Mouse (Mus musculus) CH12.LX (cell line): ENCODE measurements around the gene Pla2g2c. TPM values are rescaled to one million over a fixed set of nuclear protein-coding genes. Genes with fewer than 3 reads are reported as not detected.

Experiments used
- DNase-seq: peaks from one replicate; pipeline ENCODE4 v3.0.0-alpha.2; 2013; ENCODE audit errors: extremely low read depth
- H3K27ac ChIP-seq: 2 replicates; pipeline ENCODE4 v1.5.1; 2012; ENCODE audit warnings: low read depth, mild to moderate bottlenecking, control low read depth, moderate library complexity; ENCODE audit not compliant: insufficient read depth
- H3K27me3 ChIP-seq: replicated peaks from 2 replicates; pipeline ENCODE3; 2012; ENCODE audit warnings: inconsistent platforms
- H3K36me3 ChIP-seq, 2 experiments: replicated peaks in 1 of 2; 2 replicates each; pipeline versions ENCODE3 to v1.6.1; 2012; ENCODE audit warnings: inconsistent platforms in 1 of 2, low read length in 1 of 2, mild to moderate bottlenecking in 1 of 2, mixed read lengths in 1 of 2, moderate library complexity in 1 of 2; ENCODE audit not compliant: control insufficient read depth in 1 of 2, insufficient read depth in 1 of 2
- H3K4me1 ChIP-seq, 2 experiments: 2 replicates each; pipeline ENCODE4 v1.6.1; 2012; ENCODE audit warnings: inconsistent platforms in 1 of 2, moderate library complexity in 1 of 2; ENCODE audit not compliant: insufficient read depth in 2 of 2, control insufficient read depth in 1 of 2
- H3K4me2 ChIP-seq: 2 replicates; pipeline ENCODE4 v1.6.1; 2012; ENCODE audit warnings: low read depth, mild to moderate bottlenecking, control low read depth; ENCODE audit not compliant: poor library complexity, insufficient read depth, severe bottlenecking
- H3K4me3 ChIP-seq, 3 experiments: fragments of 150-350 bp in 1 of 3; sonication (generic) in 1 of 3; replicated peaks in 1 of 3; 2 replicates each; pipeline versions ENCODE3 to v1.5.1; 2011 to 2012; ENCODE audit warnings: low read depth in 2 of 3, low read length in 2 of 3, mild to moderate bottlenecking in 2 of 3, moderate library complexity in 2 of 3, control low read depth in 1 of 3, improper control_type of control experiment in 1 of 3, inconsistent platforms in 1 of 3, mixed read lengths in 1 of 3; ENCODE audit not compliant: poor library complexity in 1 of 3
- H3K79me2 ChIP-seq: replicated peaks from 2 replicates; pipeline ENCODE4 v1.6.1; 2012; ENCODE audit warnings: mild to moderate bottlenecking, moderate library complexity; ENCODE audit not compliant: control insufficient read depth, poor library complexity, insufficient read depth, severe bottlenecking; ENCODE audit errors: extremely low read depth
- H3K9ac ChIP-seq: 2 replicates; pipeline ENCODE4 v1.6.1; 2012; ENCODE audit warnings: low read depth, mild to moderate bottlenecking, control low read depth, moderate library complexity; ENCODE audit not compliant: insufficient read depth
- H3K9me3 ChIP-seq: replicated peaks from 2 replicates; pipeline ENCODE3; 2012; ENCODE audit warnings: low read length, inconsistent platforms, mixed read lengths
- CHD2 ChIP-seq: IDR thresholded peaks from 2 replicates; pipeline ENCODE4 v1.6.1; 2011; ENCODE audit warnings: low read length, improper control_type of control experiment
- CTCF ChIP-seq, 2 experiments: IDR thresholded peaks in 1 of 2; conservative IDR thresholded peaks in 1 of 2; 2 replicates each; pipeline ENCODE4 v1.5.1; 2011 to 2012; ENCODE audit warnings: low read depth in 2 of 2, low read length in 2 of 2, improper control_type of control experiment in 1 of 2, inconsistent platforms in 1 of 2, mild to moderate bottlenecking in 1 of 2, moderate library complexity in 1 of 2
- ELF1 ChIP-seq: IDR thresholded peaks from 2 replicates; pipeline ENCODE4 v1.6.1; 2014; ENCODE audit warnings: low read depth, mild to moderate bottlenecking, inconsistent platforms, low read length, improper control_type of control experiment
- JUN ChIP-seq: IDR thresholded peaks from 2 replicates; pipeline ENCODE4 v1.6.1; 2011; ENCODE audit warnings: low read depth, mild to moderate bottlenecking, low read length, improper control_type of control experiment, moderate library complexity; ENCODE audit not compliant: insufficient read depth
- JUND ChIP-seq: conservative IDR thresholded peaks from 2 replicates; pipeline ENCODE4 v1.6.1; 2011; ENCODE audit warnings: low read depth, low read length, improper control_type of control experiment
- KAT2A ChIP-seq: IDR thresholded peaks from 2 replicates; pipeline ENCODE4 v1.6.1; 2012; ENCODE audit warnings: low read length, improper control_type of control experiment, inconsistent platforms; ENCODE audit not compliant: insufficient replicate concordance
- MAZ ChIP-seq: IDR thresholded peaks from 2 replicates; pipeline ENCODE4 v1.6.1; 2012; ENCODE audit warnings: low read depth, mild to moderate bottlenecking, inconsistent platforms, low read length, improper control_type of control experiment, moderate library complexity
- MEF2A ChIP-seq: IDR thresholded peaks from 2 replicates; pipeline ENCODE4 v1.6.1; 2014; ENCODE audit warnings: low read depth, mild to moderate bottlenecking, inconsistent platforms, low read length, improper control_type of control experiment, borderline replicate concordance
- PAX5 ChIP-seq: IDR thresholded peaks from 2 replicates; pipeline ENCODE4 v1.6.1; 2012; ENCODE audit warnings: low read length, inconsistent platforms, mixed read lengths
- POLR2AphosphoS2 ChIP-seq: IDR thresholded peaks from 2 replicates; pipeline ENCODE4 v1.6.1; 2011; ENCODE audit warnings: low read depth, low read length, improper control_type of control experiment
- RAD21 ChIP-seq: IDR thresholded peaks from 2 replicates; pipeline ENCODE4 v1.6.1; 2011; ENCODE audit warnings: low read depth, mild to moderate bottlenecking, low read length, improper control_type of control experiment, moderate library complexity
- RCOR1 ChIP-seq: conservative IDR thresholded peaks from 2 replicates; pipeline ENCODE4 v1.6.1; 2012; ENCODE audit warnings: low read depth, mild to moderate bottlenecking, inconsistent platforms, low read length, improper control_type of control experiment
- SIN3A ChIP-seq: IDR thresholded peaks from 2 replicates; pipeline ENCODE4 v1.6.1; 2012; ENCODE audit warnings: low read length, improper control_type of control experiment, inconsistent platforms
- SMC3 ChIP-seq: IDR thresholded peaks from 2 replicates; pipeline ENCODE4 v1.6.1; 2011; ENCODE audit warnings: low read depth, low read length, improper control_type of control experiment
- TCF12 ChIP-seq: IDR thresholded peaks from 2 replicates; pipeline ENCODE4 v1.6.1; 2014; ENCODE audit warnings: low read depth, mild to moderate bottlenecking, inconsistent platforms, low read length, improper control_type of control experiment
- USF1 ChIP-seq: IDR thresholded peaks from 2 replicates; pipeline ENCODE4 v1.6.1; 2014; ENCODE audit warnings: low read depth, mild to moderate bottlenecking, inconsistent platforms, low read length, improper control_type of control experiment
- USF2 ChIP-seq: conservative IDR thresholded peaks from 2 replicates; pipeline ENCODE4 v1.6.1; 2011; ENCODE audit warnings: low read depth, low read length, improper control_type of control experiment
- ZC3H11A ChIP-seq: IDR thresholded peaks from 2 replicates; pipeline ENCODE4 v1.6.1; 2012; ENCODE audit warnings: low read depth, mild to moderate bottlenecking, inconsistent platforms, low read length, improper control_type of control experiment
- ZKSCAN1 ChIP-seq: IDR thresholded peaks from 2 replicates; pipeline ENCODE4 v1.6.1; 2012; ENCODE audit warnings: low read depth, inconsistent platforms, low read length, improper control_type of control experiment, borderline replicate concordance
- ZNF384 ChIP-seq: IDR thresholded peaks from 2 replicates; pipeline ENCODE4 v1.6.1; 2012; ENCODE audit warnings: low read depth, low read length, improper control_type of control experiment, inconsistent platforms
- dilution Hi-C: fragments of 300-500 bp; cut with MboI; formaldehyde crosslinking; loops from 2 replicates; pipeline ENCODE4 v1.14.3; 2020; ENCODE audit warnings: low sequenced_read_pairs; ENCODE audit not compliant: extremely low pct_unique_long_range_greater_than_20kb, extremely low pct_ligation_motif_present
- in situ Hi-C: fragments of 300-500 bp; cut with MboI; formaldehyde crosslinking; loops from 3 replicates; pipeline ENCODE4 v1.14.3; 2019; ENCODE audit warnings: low sequenced_read_pairs, low pct_ligation_motif_present, low pct_unique_long_range_greater_than_20kb, mixed read lengths
- polyA plus RNA-seq: library from polyadenylated mRNA; unstranded; fragments of >175 nt; gene quantifications from 2 replicates; pipeline ENCODE4 v1.2.1, GENCODE M21; 2012; ENCODE audit warnings: low read depth; ENCODE audit not compliant: insufficient read length
- total RNA-seq, 2 experiments: library from RNA; depleted of rRNA; stranded (reverse); fragments of 300-350 nt in 1 of 2; fragments of >200 nt in 1 of 2; gene quantifications; 2 replicates each; pipeline ENCODE4 v1.2.3; 2012 to 2014

Gene Pla2g2c
- total and polyA plus RNA-seq, 3 experiments = not detected

DNA sequence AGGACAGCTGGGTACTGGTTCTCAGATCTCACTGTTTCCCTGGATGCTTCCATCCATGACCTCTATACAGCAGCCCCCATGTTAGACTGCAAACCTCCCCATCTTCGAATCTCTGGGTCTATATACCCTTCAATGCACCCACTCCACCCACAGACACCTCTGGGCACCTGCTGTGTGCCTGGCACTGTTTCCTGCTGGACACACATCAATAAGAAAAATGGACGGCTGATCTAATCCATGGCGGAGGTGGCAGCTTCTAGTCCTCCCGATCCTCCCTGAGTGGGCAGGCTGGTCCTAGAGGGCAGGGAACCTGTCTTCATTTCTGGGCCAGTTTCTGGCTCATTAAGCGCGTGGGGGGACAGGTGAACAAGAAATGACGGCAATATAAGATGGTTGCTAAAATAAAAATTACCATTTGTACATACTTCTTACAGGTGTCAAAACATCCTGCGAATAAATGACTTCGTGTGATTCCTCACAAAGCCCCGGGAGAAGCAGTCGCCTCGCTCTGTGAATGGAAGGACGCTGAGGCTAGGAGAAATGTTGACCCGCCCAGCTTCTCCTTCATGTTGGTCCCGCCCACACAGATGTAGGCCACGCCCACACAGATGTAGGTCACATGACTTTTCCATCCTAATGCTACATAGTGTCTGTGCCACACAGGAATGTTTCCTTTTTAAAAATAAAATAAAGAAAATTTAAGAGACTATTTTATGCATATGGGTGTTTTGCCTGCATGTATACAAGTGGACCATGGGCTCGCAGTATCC is 13.4 kb upstream of the Pla2g2c start:
- no peaks in the 10 kb centered on the region for H3K36me3 ChIP-seq
- no peak overlapping the region for H3K4me2 ChIP-seq
- peaks cover 61% of the 10 kb centered on the region for H3K27me3 ChIP-seq
- no peak overlapping the region for H3K9ac ChIP-seq
- no peaks in the 10 kb centered on the region for H3K79me2 ChIP-seq
- no peak for DNase-seq
- H3K4me1 ChIP-seq = no peaks in the 10 kb centered on the region
- dilution Hi-C loops = no loop called here
- no peak for TF ChIP-seq JUN
- TF ChIP-seq ZKSCAN1 = no peak
- TF ChIP-seq ZNF384 = no peak
- TF ChIP-seq USF1 = no peak
- no peak for TF ChIP-seq SIN3A
- TF ChIP-seq ZC3H11A = no peak
- TF ChIP-seq, all 38 proteins: peak for 0
- H3K27ac ChIP-seq = no peak overlapping the region
- H3K4me3 ChIP-seq = no peak overlapping the region
- in situ Hi-C loops = no loop called here
- H3K9me3 ChIP-seq = peaks cover 9% of the 10 kb centered on the region

- in situ Hi-C loops (no loop called here), dilution Hi-C loops (no loop called here)
- DNase-seq = no peak
- H3K79me2 ChIP-seq = no peaks in the 10 kb centered on the region
- H3K27me3 ChIP-seq = peaks cover 67% of the 10 kb centered on the region
- TF ChIP-seq RAD21 (no peak), ELF1 (no peak), ZC3H11A (no peak), USF2 (no peak), POLR2AphosphoS2 (no peak), PAX5 (no peak), RCOR1 (no peak), MEF2A (no peak), MAZ (no peak), SIN3A (no peak), CHD2 (no peak), ZKSCAN1 (no peak), CTCF (conservative IDR thresholded peaks at IDR 0.05 in 1 of 2, IDR thresholded peaks at IDR 0.05 in 1 of 2; ENCODE audit: low read depth in 2 of 2, low read length in 2 of 2) (no peak), TCF12 (no peak), KAT2A (no peak), SMC3 (no peak), JUND (no peak)
- H3K4me3 ChIP-seq = no peak overlapping the region
- H3K27ac ChIP-seq = no peak overlapping the region
- H3K4me1 ChIP-seq = no peaks in the 10 kb centered on the region
- no peak overlapping the region for H3K9ac ChIP-seq
- H3K36me3 ChIP-seq = no peaks in the 10 kb centered on the region
- peaks cover 3% of the 10 kb centered on the region for H3K9me3 ChIP-seq
- no peak overlapping the region for H3K4me2 ChIP-seq
Measured at GRCm38 (mm10) chr4:138712096-138712495, 12.5 kb upstream of the Pla2g2c start.
